In genomic region chr3:120004588-120004987, GRCm38 (mm10) we compare ENCODE assay signal across 14 mouse cellular contexts.
DNase-seq lines count a peak whose midpoint lies in the region; TF ChIP-seq lines count a peak whose summit lies in the region.
"Had no signal": no experiment of that assay in that cellular context is flagged by ENCODE, and none has a peak within 500 bp of the region (broad histone marks: within the 10 kb centered on the region; RNA-seq: fewer than 3 reads in every experiment).

No protein-coding gene starts in this region.

- peak; percentile 43 for DNase-seq in heart, adult 11 months
- DNase-seq in heart, postnatal 36 days, result no peak
- peak; percentile 31 for DNase-seq in brain, embryonic 14.5 days (ENCODE audit: low read depth)
- peak; percentile 75 for DNase-seq in retina, postnatal 1 day
- no peak for DNase-seq in right cerebral cortex, adult 2 months (ENCODE audit: low spot score in 2 of 2)
- DNase-seq in embryo, embryonic 10 days (ENCODE audit: low spot score), result no peak
- DNase-seq: adrenal gland, adult 8-10 months; adrenal gland, postnatal 14 days; cerebellum, adult 11 months; cerebellum, adult 18-20 months; cerebellum, adult 8-10 months; cerebellum, adult 9-11 months; cerebellum, postnatal 14 days; cerebellum, postnatal 36 days had no signal

- no peak for TF ChIP-seq CTCF in brain, embryonic 14.5 days (IDR thresholded peaks at IDR 0.05; ENCODE audit: borderline replicate concordance, extremely low read depth, insufficient read depth, insufficient read length)

- intact Hi-C loops in heart, postnatal 36 days (cut with DNase I), result no loop called here

- no peak for TF ChIP-seq POLR2A in brain, embryonic 14.5 days (IDR thresholded peaks at IDR 0.05; ENCODE audit: borderline replicate concordance, extremely low read depth, insufficient read depth, insufficient read length, poor library complexity, severe bottlenecking)

Comparison
In these comparisons a context has a peak if more than half of its experiments do, and no peak if none do; other contexts are left out.
1. DNase-seq: peak in heart, adult 11 months (single experiment), brain, embryonic 14.5 days (single experiment) and retina, postnatal 1 day (single experiment); none in heart, postnatal 36 days (0 of 2), right cerebral cortex, adult 2 months (0 of 2) and embryo, embryonic 10 days (single experiment).